Mouse (Mus musculus): ENCODE data around the gene Itgad.
A peak's percentile ranks its signal among the peaks of the same experiment; 100 is the strongest.

The Itgad gene

DNA sequence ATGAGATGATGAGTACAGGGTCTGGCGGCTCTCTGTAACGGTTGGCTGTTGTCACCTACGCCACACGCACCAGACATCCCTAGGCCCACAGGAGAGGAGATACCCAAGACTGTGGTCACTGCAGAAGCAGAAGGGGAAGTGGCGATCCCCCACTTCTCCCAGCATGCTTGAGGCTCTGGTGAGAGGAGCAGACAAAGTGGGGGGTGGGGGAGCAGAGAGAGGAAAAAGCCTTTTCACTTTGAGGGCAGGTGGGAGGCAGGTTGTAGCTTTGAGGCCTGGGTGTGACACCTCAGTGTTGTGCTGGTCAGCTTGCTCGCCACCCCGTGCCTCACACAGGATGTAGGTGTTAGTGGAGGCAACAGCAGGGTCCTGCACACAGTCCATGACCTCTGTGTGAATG is 25.9 kb downstream of the Itgad start:
- DNase-seq (ENCODE audit: low spot score): no peak

DNA sequence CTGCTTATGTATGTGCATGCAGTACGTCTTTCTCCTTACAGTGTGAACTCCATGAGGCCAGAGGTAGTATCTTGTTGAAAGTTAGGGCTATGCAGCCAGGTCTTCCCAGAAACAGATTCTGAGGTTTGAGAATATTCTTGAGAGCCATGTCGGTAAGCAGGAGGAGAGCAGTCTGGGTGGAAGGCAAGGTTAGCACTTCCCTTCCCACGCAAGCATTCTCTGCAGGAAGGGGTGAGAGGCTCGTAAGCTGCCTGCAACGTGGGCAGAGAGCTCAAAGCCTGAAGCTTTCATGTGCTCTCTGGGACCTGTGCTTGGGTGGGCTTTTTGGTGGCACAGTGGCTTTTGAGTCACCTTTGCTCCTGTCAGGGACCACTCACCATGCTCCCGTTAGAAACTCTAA is 26.4 kb downstream of the Itgad start:
- DNase-seq (ENCODE audit: low spot score): no peak

DNA sequence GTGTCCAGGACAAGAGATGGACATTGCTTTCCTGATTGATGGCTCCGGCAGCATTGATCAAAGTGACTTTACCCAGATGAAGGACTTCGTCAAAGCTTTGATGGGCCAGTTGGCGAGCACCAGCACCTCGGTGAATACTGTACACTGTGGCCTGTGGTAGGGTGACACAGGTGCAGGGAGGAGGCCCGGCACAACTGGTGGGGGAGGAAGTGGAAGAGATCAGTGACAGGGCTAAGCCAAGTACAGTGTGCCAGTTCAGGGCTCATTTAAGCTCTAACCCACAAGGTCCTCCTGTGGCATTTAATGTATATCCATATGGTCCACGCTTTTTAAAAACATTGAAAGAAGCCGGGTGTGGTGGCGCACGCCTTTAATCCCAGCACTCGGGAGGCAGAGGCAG is 27.5 kb downstream of the Itgad start:
- no peak for DNase-seq (ENCODE audit: low spot score)

DNA sequence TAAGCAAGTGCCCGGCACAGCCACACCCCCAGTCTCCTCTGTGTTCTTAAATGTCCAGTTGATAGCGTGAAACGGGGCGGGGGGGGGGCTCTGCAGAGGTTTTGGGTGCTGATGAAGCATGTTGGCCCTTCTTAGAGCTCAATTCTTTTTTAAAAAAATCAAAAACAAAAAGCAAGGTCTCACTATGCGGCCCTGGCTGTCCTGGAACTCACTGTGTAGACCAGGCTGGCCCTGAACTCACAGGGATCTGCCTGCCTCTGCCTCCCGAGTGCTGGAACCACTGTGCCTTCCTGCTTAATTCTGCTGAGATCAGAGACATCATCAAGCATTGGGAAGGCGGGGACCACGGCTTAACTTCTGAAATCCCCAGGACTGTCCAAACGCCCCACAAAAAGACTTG is 47.4 kb downstream of the Itgad start:
- DNase-seq (ENCODE audit: low spot score): no peak

- DNase-seq (ENCODE audit: low spot score): no peak
Observed at GRCm38 (mm10) chr7:128203071-128203470, 48.9 kb downstream of the Itgad start.

GRCm38 (mm10) chr7:128204179-128204578 is 50.0 kb downstream of the Itgad start:
- no peak for DNase-seq (ENCODE audit: low spot score)

GRCm38 (mm10) chr7:128205695-128206094 is 51.5 kb downstream of the Itgad start:
- DNase-seq (ENCODE audit: low spot score): no peak

- no peak for DNase-seq (ENCODE audit: low spot score)
Observed at GRCm38 (mm10) chr7:128206152-128206551, 52.0 kb downstream of the Itgad start, which contains the start of gene Cox6a2. TSS of gene Cox6a2 (minus strand) at chr7:128206387.

DNA sequence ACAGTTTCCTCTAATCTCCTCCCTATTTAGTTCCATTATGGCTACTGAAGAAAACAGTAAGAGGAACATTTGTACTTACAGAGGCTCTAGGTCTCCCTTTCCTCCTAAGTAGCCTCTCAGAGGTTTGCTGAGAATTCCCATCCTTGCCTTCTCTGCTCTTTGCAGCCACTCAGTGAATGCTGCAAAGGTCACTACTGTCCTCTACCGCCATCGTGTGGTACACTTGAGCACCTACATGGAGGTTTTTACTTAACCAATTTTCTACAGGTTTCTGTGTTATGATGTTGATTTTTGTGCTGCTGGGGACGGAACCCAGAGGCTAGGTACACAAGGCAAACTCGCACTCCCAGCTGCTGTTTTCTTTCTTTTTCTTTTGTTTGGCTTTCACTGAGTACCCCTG is 54.0 kb downstream of the Itgad start:
- peak; percentile 89 for DNase-seq (ENCODE audit: low spot score)

DNA sequence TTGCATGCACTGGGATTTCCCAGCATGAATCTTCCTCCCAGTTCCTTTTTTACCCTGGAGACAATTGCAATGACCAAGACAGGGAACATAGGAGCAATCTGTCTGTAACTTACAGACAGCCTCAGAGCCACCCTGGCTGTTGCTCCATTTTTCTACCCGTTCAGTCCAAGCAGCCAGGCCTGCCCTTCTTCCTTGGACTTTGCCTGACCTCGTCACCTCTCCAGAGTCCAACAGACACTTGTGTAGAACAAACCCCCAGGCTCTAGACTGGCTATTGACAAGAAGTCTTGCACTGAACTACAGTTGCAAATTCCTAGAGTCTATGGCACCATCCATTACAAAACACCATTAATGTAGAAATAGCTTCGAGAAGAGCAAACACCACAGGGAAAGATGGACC is 55.6 kb downstream of the Itgad start:
- DNase-seq (ENCODE audit: low spot score): peak; percentile 11

- no peak for DNase-seq (ENCODE audit: low spot score)
Observed at GRCm38 (mm10) chr7:128219952-128220351, 65.8 kb downstream of the Itgad start.

DNA sequence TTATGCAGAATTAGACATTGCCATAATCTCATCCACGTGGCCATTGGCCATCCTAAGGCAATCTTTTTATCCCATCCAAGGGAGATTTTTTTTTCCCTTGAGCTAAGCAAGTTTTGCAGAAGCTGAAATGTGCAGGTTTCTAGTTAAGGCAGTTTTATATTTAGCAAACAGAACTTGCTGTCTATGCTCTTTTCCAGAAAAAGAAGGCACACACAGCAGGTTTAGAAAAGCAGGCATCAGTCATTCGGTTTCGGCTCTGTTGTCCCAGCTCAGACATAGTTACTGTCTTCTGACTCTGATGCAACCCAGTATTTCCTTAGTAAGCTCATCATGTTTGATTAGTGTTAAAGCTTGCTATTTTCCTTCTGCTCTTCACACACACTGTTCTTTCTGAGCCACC is 66.8 kb downstream of the Itgad start:
- DNase-seq (ENCODE audit: low spot score): no peak

GRCm38 (mm10) chr7:128231741-128232140 is 77.6 kb downstream of the Itgad start:
- peak; percentile 48 for DNase-seq (ENCODE audit: low spot score)

DNA sequence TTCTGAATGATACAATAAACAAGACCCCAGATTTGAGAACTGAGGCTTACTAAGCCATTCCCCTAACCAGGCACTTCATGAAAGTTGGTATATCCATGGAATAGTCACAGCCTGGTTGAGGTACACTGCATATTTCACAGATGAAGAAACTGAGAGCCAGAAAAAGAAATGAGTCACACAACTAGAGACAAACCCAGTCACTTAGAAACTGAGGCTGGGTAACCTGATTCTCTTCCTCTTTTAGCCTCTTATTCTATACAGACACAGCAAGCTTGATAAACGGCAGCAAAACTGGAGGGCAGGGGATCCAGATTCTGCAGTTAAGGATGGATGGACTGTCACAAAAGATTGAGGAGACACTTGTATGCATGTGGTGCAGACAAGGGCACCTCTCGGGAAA is 80.6 kb downstream of the Itgad start:
- DNase-seq (ENCODE audit: low spot score): no peak

GRCm38 (mm10) chr7:128235481-128235880 is 81.3 kb downstream of the Itgad start:
- no peak for DNase-seq (ENCODE audit: low spot score)

DNA sequence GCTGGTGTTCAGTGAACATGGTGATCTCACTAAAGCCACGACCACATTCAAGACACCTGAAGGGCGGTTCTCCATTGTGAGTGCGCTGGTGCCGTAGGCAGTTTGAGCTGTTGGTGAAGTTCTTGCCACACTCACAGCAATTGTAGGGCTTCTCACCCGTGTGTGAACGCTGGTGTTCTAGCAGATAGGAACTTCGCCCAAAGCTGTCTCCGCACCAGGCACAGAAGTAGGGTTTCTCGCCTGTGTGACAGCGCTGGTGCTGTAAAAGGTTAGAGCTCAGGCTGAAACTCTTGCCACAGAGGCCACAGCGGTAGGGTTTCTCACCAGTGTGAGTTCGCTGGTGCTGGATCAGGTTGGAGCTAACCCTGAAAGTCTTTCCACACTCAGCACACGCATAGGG is 82.2 kb downstream of the Itgad start:
- DNase-seq (ENCODE audit: low spot score): no peak

DNA sequence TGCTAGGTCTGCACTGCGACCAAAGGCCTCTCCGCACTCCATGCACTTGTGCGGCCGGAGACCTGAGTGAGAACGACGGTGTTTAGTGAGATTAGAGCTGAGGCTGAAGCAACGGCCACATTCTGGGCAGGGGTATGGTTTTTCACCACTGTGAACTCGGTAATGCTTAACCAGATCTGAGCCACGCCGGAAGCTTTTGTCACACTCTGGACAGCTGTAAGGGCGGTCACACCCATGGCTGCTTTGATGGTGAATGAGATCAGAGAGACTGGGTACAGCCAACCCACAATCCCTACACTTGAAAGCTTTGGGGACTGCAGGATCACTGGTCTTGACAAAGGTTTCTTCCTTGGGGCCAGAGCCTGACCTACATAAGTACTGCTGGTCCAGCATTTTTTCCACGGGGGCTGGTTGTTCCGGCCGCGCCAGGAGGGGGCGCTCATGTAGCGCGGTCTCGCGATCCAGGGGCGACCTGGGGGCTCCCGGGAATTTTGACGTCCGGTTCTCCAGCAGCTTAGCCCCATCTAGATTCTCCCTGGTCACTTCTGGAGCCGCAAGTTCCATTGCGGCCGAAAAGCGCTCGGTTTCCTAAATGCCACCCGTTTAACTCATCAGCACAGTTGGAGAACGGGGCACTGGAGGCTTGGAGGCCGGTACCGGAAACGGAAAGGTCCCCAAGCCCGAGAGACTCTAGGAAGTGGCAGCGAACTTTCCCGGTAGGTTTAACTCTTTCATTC is 82.8 kb downstream of the Itgad start, which contains the start of gene Armc5:
Gene Armc5, plus strand, starts transcription at position 487 of the 737 bp plus-strand sequence.
- peak; percentile 79 for DNase-seq (ENCODE audit: low spot score)

DNA sequence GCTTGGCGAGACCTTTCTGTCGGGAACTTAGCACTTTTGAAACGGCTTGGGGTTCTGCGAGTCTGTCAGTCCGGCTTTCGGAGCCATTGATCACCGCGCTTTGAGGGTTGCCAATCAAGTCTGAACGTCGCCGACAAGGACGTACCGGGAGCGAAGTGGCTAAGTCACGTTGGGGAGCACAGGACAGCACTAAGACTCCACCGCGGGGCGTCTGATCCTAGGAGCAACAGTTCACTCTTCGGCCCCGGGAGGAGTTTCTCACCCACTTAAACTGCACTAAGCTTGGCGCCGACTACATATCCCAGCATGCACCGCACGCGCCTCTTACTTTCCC is 83.4 kb downstream of the Itgad start:
- DNase-seq (ENCODE audit: low spot score): no peak

GRCm38 (mm10) chr7:128237927-128238778 is 84.0 kb downstream of the Itgad start, which contains the start of gene 9130023H24Rik:
TSS of gene 9130023H24Rik (minus strand) at chr7:128238031.
- peak; percentile 100 for DNase-seq (ENCODE audit: low spot score)

DNA sequence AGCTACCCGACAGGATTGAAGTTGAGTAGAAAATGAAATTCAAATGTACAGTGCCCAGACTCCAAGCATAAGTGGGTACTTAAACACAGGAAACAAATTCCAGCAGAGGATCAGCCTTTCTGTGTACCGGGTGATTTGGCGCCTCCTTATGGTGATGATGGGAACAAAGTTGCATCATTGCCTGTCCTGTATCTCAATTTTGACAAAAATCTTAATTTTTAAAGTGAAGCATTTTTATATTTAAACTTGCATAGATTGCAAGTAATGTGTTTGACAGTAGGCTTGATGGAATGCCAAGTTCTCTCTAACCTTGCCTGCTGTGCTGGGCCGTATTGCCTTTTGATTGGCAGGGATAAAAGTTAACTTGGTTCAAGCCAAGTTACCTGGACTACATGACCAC is 84.8 kb downstream of the Itgad start:
- peak; percentile 69 for DNase-seq (ENCODE audit: low spot score)

DNA sequence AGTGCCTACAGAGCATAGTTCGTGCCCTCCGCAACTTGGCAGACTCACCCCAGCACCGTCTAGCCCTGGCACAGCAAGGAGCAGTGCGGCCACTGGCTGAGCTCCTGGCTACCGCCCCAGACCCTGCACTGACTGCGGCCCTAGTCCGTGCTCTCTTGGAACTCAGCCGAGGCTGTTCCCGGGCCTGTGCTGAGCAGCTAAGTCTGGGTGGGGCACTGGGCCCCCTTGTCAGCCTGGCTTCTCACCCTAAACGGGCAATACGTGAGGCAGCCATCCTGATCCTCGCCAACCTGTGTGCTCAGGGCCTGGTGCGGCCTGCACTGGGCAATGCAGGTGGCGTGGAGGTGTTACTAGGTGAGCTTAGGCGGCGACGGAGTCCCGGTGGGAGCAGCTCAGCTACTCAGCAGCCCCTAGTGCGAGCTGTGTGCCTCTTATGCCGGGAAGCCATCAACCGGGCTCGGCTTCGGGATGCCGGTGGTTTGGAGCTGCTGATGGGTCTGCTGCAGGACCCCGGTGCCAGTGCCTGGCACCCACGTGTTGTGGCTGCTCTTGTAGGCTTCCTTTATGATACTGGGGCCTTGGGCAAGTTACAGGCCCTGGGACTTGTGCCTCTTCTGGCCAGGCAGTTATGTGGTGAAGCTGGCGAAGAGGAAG is 86.1 kb downstream of the Itgad start:
- DNase-seq (ENCODE audit: low spot score): no peak

- DNase-seq (ENCODE audit: low spot score): no peak
Observed at GRCm38 (mm10) chr7:128242331-128242730, 88.2 kb downstream of the Itgad start.

GRCm38 (mm10) chr7:128243921-128244320 is 89.7 kb downstream of the Itgad start:
- DNase-seq (ENCODE audit: low spot score): peak; percentile 58

Data from embryo, embryonic 10 days (tissue).